Mouse (Mus musculus) retina, postnatal 1 day (tissue): ENCODE results near the gene Rbpj.
"Not testable (repeated sequence)": the region's sequence is repeated elsewhere in the genome, so short reads cannot be mapped to it uniquely, and the experiment has no call there.

Source experiments
- DNase-seq: peaks from one replicate; pipeline ENCODE4 v3.0.0-alpha.2; 2012

The Rbpj gene

GRCm38 (mm10) chr5:53516482-53516881 lies 50.5 kb downstream of the Rbpj start:
- no peak for DNase-seq

GRCm38 (mm10) chr5:53517802-53518201 lies 51.9 kb downstream of the Rbpj start:
- no peak for DNase-seq

GRCm38 (mm10) chr5:53519131-53519530 lies 53.2 kb downstream of the Rbpj start:
- no peak for DNase-seq

DNA sequence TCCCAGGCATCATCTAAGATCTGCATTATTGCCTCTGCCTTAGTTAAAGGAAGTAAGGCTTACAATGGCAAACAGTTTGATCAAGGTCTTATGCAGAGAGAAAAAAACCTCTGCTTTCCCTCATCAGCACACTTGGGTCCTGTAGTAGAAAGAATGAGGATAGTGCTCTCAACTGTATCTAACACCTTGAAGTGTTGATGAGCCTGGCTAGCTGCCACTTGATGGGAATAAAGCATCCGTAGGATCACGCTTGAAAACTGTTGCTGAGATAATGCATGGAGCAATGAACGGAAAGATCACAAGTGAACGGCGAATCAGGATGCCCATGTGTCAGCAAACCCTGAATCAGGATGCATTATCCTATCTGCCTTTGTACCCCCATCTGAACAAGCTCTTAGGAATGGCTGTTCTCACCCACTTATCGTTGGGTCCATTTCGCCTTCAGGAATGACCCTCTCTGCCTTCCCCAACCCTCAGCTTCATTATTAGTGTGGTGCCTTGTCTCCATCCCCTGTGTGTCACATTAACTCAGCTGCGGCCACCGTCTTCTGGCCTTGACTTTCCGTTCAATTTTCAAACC lies 54.1 kb downstream of the Rbpj start:
- no peak for DNase-seq

- peak; percentile 57 for DNase-seq
Observed at GRCm38 (mm10) chr5:53523046-53523445, 57.1 kb downstream of the Rbpj start.

- no peak for DNase-seq
Observed at GRCm38 (mm10) chr5:53524162-53524561, 58.2 kb downstream of the Rbpj start.

DNA sequence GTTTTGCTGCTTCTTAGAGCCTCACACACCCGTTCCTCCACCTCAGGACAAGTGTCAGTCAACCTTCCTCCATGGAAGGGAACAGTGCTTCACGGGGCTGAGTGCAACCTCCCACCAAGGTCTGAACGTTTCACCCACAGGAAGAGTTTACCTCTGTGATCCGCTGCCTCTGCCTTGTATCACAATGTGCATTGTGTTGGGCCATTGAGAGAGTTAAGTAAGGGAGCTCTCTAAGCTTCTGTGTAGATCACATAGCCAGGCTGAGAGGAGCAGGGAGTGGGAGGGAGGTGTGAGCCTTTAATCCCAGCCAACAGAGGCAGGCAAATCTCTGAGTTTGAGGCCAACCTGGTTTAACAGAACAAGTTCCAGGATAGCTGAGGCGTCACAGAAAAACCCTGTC lies 58.9 kb downstream of the Rbpj start:
- DNase-seq: peak; percentile 21

- DNase-seq: peak; percentile 75
Observed at GRCm38 (mm10) chr5:53525305-53526069, 59.5 kb downstream of the Rbpj start.

GRCm38 (mm10) chr5:53526070-53526430 lies 60.1 kb downstream of the Rbpj start:
- no peak for DNase-seq

GRCm38 (mm10) chr5:53529846-53530245 lies 63.9 kb downstream of the Rbpj start:
- peak; percentile 28 for DNase-seq

DNA sequence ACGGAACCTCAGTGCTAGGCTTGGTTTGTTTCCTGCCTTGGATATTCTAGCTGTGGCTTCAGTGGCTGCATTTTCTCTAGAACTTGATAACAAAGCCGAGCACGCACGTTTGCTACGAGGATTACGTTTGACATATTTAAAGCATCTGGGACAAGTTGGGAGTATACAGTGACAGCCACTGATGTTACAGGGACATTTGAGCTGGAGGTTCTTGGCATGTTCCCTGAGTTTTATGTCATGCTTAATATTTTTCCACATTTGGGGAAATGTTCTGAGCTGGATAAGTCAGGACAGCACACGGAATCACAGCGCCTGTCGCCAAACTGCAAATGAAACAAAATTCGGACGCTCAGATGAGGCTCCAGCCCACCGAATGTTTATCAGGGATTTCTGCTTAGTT lies 69.1 kb downstream of the Rbpj start:
- DNase-seq: no peak

GRCm38 (mm10) chr5:53536635-53537554 lies 70.9 kb downstream of the Rbpj start:
- DNase-seq: no peak

DNA sequence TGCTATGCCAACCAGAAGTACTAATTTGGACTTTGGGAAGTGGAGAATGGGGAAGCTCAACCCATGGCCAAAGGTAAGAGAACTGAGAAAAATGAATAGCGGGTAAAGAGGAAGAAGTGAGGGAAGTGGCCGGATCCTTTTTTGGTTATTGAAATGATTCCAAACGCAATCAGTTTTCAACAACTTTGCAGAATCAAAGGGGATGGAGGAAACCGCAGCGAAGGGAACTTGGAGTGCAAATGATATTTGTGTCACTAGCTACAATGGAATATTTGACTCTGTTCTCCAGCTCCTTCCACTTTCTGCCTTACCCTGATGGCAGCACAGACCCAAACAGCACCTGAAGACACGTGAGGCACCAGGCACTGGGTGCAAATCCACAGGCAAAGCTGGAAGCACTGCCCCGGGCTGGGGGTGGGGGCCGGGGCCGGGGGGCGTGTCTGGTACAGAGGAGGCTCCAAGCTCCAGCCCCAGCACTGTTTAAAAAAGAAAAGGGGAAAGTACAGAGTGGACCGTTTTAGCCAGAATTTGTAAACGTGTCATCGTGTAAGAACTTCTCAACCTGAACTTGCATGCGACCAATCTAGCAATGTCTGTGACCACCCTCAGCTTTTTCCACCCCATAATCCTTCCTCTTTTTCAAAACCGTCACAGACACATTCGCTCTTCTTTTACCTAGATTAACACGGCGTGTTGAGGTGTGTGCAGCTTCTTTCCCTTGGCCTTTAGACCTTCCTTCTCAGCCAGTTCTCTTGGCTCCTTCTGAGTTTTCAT lies 74.1 kb downstream of the Rbpj start:
- DNase-seq: no peak

DNA sequence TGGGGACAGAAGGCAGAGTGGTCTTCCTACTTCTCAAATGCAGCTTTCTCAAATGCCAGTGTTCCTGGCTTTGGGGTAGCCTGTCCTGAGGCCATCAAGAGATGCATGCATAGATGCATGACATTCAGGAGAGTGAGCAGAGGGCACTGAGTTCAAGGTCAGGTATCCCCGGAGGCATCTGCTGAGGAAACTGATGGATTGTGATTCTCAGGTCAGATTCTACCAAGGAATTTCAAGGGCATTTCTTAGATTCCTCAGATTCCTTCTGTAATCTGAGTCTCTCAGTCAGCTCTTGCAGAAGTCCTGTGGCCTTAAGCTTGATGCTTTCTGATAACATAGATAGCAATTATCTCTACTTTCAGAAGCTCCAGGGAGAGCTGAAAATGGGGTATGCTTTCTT lies 76.1 kb downstream of the Rbpj start:
- DNase-seq: no peak

DNA sequence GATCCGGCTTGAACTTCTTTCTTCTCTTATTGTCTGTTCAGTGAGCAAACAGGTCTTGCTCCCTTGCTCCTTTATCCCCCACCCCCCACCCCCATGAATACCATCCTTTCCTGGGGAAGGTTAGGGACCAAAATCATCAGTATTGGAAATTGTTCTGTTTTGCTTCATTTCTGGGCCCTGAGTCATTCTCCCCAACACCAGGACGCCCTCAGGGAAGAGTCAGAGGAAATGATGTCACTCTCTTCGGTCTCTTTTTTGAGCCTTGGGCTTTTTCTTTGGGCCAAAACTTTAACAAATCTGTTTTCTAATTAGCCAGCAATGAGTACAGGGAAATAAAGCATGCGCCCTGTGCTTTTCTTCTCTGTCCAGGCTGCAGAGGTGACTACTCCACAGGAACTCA lies 77.4 kb downstream of the Rbpj start:
- DNase-seq: no peak

DNA sequence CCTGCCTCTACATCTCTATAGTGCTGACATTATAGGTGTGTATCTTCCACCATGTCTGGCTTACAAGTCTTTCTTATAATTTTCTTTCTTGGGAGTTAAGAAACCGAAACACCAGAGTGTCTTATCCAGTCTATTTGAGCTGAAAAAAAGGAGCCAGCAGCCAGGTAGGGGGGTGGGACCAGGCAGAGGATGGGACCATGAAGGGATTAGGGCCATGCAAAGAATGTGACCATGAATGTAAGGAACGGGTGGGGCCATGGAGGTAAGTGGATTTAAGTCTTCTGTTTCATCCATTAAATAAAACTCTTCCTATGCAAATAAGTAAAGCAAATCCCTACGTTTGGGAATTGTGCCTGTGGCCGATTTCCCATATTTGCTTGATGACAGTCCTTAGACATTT lies 78.0 kb downstream of the Rbpj start:
- DNase-seq: no peak

DNA sequence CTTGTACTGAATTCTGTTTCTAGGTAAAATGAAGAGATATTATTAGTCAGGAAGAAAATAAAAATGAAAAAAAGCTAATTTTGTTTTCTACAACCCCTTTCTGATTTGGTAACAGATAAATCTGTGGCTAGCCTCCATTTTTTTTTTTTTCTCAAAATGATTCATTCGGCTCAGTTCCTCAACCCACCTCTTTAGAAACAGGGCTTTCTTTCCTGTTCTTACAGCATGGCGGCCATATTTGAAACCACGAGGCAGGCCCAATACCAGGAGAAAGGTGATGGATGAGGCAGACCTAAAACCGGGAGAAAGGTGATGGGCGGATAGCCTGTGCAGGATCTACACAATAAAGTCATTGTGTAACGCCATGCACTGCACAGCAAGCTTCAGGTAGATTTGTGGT lies 80.5 kb downstream of the Rbpj start:
- no peak for DNase-seq

- no peak for DNase-seq
Observed at GRCm38 (mm10) chr5:53546979-53547472, 81.1 kb downstream of the Rbpj start.

- DNase-seq: not testable (repeated sequence)
Observed at GRCm38 (mm10) chr5:53550329-53550728, 84.4 kb downstream of the Rbpj start.

DNA sequence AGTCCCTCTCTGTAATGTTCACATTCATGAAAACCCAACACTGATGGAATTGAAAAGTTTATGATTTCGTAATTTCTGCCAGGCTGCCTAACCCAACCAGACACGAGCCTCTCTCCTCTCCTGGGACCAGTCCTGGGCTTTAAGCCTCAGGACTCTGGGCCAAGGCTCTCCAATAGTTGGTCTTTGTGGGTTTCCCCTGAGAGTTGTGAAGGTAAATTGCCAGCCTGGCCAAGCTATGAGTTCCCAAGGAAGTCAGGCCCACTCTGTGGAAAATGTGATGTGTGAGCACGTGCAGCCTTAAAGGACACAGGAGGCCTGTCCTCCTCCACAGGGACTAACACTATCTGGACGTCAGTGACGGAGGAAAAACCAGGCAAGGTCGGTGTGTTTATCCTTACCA lies 85.4 kb downstream of the Rbpj start:
- no peak for DNase-seq

DNA sequence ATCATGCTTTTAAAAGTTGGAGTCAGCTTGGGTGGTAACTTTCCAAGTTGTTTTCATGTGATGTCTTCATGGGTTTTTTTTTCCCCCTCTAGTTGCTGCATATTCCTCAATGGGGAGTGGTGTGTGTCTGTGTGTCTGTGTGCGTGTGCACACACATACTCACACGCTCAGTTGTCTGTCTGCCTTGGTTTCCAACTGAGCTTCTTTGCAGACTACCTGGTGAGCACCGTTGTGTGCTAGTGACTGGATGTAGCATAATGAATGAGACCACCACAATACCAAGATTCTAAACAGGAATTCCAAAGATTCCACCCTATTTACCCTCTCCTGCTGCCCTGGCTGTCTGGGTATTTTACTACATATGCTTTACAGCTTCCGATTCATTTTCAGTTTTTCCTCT lies 86.0 kb downstream of the Rbpj start:
- no peak for DNase-seq

DNA sequence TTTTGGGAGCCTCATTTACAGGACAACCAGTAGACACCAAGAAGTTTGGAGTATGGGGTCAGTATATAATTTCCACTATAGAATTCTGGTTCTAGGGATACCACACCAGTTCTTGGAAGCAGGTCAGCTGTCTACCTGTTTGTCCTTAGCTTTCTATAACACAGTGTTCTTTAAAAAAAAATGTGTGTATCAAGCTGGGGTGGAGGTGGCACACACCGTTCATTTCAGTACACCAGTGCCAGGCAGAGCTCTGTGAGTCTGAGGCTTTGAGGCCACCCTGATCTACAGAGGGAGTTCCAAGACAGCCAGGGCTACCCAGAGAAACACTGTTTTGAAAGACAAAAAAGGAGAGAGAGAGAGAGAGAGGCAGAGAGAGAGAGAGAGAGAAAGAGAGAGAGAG lies 87.3 kb downstream of the Rbpj start:
- no peak for DNase-seq

GRCm38 (mm10) chr5:53554180-53554579 lies 88.2 kb downstream of the Rbpj start:
- DNase-seq: no peak
